Mouse (Mus musculus) CD4-positive helper T cell, adult 2 months (primary cell): ENCODE results near the gene Kmt5a.
A peak's percentile ranks its signal among the peaks of the same experiment; 100 is the strongest.
"Not testable (repeated sequence)": the region's sequence is repeated elsewhere in the genome, so short reads cannot be mapped to it uniquely, and the experiment has no call there.

Experiments
- DNase-seq: peaks from one replicate; pipeline ENCODE4 v3.0.0-alpha.2; 2012; ENCODE audit warnings: low read depth, missing footprints, low spot score

The Kmt5a gene

DNA sequence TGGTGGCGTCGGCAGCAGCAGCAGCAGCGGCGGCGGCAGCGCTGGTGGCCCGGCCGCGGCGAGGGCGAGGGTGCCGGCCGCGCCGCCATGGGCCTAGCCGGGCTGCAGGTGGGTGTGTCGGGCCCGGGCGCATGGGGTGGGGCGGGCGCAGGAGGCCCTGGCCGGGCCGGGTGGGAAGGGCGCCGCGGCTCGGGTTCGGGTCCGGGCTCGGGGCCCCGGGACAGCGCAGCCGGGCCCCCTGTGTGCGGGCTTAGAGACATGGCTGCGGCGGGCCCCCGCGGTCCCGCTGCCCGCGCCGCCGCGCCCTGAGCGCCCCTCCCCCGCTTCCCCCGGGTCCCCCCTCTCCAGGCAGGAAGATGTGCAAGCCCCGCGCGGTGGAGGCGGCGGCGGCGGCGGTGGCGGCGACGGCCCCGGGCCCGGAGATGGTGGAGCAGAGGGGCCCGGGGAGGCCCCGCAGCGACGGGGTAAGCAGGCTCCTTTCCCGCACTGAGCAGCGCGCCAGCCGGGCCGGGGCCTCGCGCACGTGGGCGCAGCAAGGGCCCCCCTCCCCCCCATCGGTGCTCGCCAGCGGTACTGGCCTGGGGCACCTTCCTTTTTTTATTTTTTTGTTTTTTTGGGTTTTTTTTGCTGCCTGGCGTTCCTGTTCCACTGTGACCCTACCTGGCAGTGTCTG is 6.0 kb downstream of the Kmt5a start:
- DNase-seq = peak; percentile 60

DNA sequence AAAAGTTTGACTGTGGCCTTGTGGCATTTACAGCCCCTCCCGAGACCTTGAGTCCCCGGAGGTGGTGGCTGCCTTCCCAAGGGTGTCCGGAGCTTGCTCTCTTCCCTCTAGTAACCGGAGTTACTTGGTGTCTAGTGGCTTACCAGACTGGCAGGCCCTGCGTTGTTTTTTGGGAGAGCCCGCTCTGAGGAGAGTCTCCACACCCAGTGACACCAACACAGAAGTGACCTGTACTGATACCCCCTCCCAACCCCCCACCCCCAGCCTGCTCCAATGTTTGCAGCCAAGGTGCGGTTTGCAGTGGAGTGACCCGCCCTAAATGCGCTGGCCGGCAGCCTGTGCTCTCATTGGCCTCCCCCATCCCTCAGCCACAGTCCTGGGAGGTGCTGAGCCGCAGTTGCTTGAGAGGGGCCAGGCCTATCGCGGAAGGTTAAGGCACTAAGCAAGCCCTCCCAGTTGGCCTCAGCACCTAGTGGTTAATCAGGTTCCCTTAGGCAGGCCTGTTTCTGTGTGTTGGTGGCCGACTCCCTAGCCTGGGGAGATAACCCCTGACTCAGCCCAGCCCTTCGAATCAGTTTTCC is 6.7 kb downstream of the Kmt5a start:
- DNase-seq = peak; percentile 43

DNA sequence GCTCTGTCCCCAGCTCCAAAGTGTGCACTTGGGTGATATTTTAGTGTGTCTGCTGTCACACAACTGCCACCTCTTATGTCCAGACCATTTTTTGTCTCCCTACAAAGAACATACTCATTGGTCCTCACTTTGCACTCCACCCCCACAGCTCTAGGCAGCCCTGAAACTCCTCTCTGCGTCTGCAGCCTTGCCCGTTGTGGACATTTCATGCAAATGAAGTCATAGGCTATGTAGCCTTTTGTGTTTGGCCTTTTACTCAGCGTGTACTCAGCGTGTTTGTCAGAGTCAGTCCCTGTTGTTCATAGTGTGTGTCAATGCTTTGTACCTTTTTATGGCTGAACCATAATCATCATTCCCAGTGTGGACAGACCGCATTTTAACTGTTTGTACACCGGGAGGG is 9.8 kb downstream of the Kmt5a start:
- DNase-seq = no peak

- no peak for DNase-seq
These were observed 10.3 kb downstream of the Kmt5a start for GRCm38 (mm10) chr5:124450051-124450450.

- DNase-seq = no peak
These were observed 11.1 kb downstream of the Kmt5a start for GRCm38 (mm10) chr5:124450641-124451340.

DNA sequence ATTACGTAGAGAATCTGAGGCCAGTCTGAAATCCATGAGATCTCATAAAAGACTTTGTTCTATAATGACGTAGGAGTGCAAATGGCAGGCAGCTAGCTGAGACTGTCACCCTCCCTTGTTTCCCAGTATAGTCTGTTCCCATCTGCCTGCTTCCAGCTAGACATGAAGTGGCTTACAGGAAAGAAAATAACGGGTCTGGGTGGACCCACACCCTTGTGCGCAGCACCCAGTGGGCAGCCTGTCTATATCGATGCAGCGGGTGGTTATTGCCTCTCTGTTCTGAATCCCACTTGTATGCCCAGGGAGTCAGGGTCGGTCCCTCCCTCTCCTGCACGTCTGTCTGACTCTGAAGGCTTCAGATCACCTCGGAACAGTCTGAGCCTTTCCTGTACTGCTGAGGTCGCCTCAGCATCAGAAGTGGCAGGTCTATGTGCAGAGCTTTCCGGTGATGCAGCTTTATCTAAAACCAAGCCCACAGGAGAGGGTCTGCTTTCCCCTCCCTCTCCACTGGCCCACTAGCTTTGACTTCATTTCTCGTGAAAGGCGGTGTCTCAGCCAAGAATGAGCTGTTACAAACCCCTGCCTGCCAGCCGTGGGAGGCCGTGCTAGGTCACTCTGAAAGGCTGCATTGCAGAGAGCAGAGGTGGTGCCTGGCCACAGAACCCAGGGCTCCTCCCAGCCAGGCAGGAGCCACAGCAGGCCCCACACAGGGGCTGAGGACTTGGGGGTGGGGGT is 12.9 kb downstream of the Kmt5a start:
- DNase-seq = no peak

GRCm38 (mm10) chr5:124453339-124454081 is 13.8 kb downstream of the Kmt5a start:
- no peak for DNase-seq

DNA sequence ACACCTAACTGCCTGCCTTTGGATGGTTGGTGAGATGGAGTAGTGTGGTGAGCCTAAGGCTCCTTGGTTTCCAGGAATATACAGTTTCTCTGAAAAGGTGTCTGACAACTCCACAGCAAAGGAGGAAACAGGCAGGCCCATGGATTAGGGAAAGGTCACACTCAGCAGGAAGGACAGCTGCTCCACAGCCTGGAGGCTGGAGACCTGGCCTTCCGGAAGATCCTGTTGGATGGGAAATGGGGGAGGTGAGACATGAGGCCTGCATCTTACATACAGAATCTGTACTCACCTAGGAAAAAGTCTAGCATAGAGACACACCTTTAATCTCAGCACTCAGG is 14.3 kb downstream of the Kmt5a start:
- DNase-seq = no peak

- no peak for DNase-seq
These were observed 17.0 kb downstream of the Kmt5a start for GRCm38 (mm10) chr5:124456762-124457161.

GRCm38 (mm10) chr5:124460922-124461321 is 21.2 kb downstream of the Kmt5a start:
- not testable (repeated sequence) for DNase-seq

DNA sequence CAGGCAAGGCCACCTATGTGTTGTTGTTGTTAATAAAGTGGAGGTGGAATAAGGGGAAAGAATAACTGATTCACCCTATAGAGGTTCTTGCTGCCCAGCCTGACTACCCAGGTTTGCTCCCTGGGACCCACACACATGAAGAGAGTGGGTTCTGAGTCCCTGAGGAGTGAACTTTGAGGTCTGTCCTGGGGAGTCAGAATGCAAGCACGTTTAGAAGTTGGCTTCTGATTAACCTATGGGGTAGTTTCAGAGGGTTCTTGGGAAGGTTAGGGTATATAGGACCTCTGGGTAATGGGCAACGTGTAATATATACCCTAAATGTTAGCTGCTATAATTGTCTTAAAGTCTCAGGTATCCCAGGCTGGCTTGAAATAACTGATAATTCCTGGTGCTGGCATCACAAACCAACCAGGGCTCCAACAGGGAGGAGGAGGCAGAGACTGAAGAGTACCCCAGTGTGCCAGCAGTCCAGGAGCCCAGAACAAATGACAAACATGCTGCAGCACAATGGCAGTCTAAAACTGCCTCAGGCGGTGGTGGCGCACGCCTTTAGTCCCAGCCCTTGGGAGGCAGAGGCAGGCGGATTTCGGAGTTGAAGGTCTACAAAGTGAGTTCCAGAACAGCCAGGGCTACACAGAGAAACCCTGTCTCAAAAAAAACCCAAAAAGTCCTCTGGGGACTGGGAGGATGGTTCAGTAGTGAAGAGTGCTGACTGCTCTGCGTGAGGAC is 22.7 kb downstream of the Kmt5a start:
- DNase-seq = no peak

DNA sequence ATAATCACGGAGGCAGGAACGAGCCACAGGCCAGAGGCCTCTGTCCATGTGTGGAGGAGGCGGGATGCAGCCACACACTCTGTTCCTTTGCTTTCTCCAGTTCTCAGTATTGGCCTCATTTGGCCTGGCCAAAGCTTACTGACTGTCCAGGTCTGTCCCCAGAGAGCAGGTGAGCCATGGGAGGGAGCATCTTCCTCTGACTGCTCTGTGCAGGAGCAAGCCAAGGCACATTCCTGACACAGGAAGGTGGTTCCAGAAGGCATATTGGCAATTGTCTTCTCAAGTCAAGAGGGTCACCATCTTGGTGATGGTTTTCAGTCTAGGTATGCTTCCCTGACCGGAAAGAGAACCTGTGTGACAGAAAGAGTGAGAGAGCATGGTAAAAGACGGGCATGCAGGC is 23.7 kb downstream of the Kmt5a start:
- no peak for DNase-seq

GRCm38 (mm10) chr5:124464905-124465304 is 25.2 kb downstream of the Kmt5a start:
- no peak for DNase-seq

DNA sequence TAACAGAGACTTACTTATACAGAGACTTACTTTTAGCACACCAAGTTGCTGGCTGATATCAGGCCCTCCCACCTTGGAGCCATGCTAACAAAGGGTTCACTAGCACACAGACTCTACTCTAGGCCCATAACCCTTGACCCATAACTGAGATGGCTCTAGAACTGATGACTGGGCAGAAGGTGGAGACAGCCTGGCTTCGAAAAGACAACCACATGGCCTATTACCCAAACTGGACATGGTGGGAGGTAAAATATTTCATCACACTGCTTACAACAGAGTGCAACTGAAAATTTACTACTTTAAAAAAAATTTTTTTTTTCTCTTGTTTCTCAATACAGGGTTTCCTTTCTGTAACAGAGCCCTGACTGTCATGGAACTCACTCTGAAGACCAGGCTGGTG is 28.0 kb downstream of the Kmt5a start:
- DNase-seq = no peak

GRCm38 (mm10) chr5:124468365-124468764 is 28.6 kb downstream of the Kmt5a start:
- DNase-seq = no peak

- no peak for DNase-seq
These were observed 29.8 kb downstream of the Kmt5a start for GRCm38 (mm10) chr5:124469486-124469885.

- DNase-seq = no peak
These were observed 31.0 kb downstream of the Kmt5a start for GRCm38 (mm10) chr5:124470591-124471171.

DNA sequence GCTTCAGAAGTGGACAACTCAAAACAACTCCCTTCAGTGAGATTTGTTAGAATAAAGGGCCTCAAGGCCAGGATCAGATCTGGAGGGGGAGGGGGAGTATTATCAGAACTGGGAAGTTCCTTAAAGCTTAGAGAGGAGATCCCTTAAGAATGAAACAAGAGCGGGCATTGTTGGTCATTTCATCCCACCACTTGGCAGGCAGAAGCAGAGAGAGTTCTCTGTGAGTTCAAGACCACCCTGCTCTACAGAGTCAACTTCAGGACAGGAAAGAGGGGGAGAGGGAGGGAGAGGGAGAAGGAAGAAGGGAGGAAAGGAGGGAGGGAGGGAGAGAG is 39.1 kb downstream of the Kmt5a start:
- no peak for DNase-seq

GRCm38 (mm10) chr5:124480119-124480518 is 40.4 kb downstream of the Kmt5a start:
- DNase-seq = peak; percentile 73

GRCm38 (mm10) chr5:124481714-124482113 is 42.0 kb downstream of the Kmt5a start:
- DNase-seq = no peak

DNA sequence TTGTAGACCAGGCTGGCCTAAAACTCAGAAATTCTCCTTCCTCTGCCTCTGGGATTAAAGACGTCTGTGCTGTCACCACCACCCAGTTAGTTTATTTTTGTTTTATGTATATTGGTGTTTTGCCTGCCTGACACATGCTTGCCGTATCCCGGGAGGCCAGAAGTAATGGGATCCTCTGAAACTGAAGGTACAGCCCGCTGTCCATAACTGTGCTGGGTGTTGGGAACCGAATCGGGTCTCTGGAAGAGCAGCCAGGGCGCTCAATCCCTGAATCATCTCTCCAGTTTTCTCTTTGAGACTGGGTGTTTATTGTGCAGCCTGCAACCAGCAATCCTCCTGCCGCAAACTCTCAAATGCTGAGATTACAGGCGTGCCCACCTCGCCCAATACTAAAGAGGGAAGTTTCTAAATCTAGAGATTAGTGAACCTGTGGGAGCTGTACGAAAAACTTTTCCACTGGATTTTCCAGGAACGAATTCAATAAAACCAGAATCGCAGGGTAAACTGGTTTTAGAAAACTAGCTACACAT is 42.8 kb downstream of the Kmt5a start:
- DNase-seq = no peak
